Mouse (Mus musculus): Measurements from ENCODE around the gene Kcnv2. TPM values are rescaled to one million over a fixed set of nuclear protein-coding genes. Genes with fewer than 3 reads are reported as not detected.

The Kcnv2 gene
- polyA plus RNA-seq, 1 experiment from 2014 or later = 0.04 TPM

DNA sequence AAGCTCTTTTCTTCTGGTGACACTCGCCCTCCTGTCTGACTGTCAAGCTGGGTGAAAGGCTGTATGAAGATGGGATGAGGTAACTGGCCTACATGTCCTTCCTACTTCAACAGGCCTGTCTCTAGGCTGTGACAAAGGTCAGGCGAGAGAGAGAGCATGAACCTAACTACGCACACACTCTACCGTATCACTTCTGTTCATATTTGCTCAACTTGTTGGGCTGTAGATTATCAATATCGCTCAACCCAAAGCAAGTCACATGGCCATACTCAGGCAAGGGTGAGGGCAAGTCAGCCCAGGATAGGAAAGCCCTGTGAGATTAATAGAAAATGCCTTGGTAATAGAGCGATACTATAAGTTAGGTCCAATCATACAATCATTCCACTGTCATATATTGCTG, 5.2 kb downstream of the Kcnv2 start:
- DNase-seq (ENCODE audit: extremely low spot score, low spot score) = no peak
- H3K36me3 ChIP-seq (replicated peaks) = no peaks in the 10 kb centered on the region
- 90% methylated on average over 6 of the region's 6 CpGs for WGBS

DNA sequence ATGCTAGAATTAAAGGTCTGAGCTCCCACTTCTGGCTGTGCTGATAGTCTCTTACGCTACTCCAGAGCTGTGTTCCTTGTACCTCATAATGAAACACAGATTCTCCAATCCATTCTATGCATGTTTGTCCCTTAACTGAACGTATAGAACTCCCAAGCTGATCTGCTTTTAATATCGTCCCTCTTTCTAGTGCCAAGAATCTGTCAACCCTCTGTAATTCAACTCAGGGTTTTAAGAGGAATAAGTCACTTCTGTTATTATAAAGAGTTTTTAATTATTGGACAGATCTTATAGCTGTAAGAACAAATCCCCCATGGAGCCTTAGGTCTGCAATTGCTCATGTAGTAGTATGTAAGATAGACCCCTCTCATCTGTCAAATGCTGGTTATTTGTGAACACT, 5.8 kb downstream of the Kcnv2 start:
- Histone ChIP-seq H3K9me3 (no peaks in the 10 kb centered on the region), H3K4me3 (no peak overlapping the region), H3K27ac (no peak overlapping the region), H3K27me3 (ENCODE audit: poor library complexity, severe bottlenecking) (no peaks in the 10 kb centered on the region), H3K36me3 (replicated peaks) (no peaks in the 10 kb centered on the region), H3K4me1 (0 out of 2 replicates have a peak, but pooled peaks cover 6% of the 10 kb centered on the region)
- DNase-seq (ENCODE audit: extremely low spot score, low spot score) = no peak
- 80% methylated on average over 3 of the region's 3 CpGs for WGBS

More for the DNA sequence above, 5.2 kb downstream of the Kcnv2 start:
- no peak overlapping the region for H3K27ac ChIP-seq
- no peaks in the 10 kb centered on the region for H3K9me3 ChIP-seq
- no peak overlapping the region for H3K4me3 ChIP-seq
- H3K4me1 ChIP-seq = 0 out of 2 replicates have a peak, but pooled peaks cover 6% of the 10 kb centered on the region
- no peaks in the 10 kb centered on the region for H3K27me3 ChIP-seq (ENCODE audit: poor library complexity, severe bottlenecking)

- DNase-seq (ENCODE audit: extremely low spot score, low spot score) = no peak
- H3K27me3 ChIP-seq (ENCODE audit: poor library complexity, severe bottlenecking) = no peaks in the 10 kb centered on the region
- no peaks in the 10 kb centered on the region for H3K36me3 ChIP-seq (replicated peaks)
- 94% methylated on average over 4 of the region's 4 CpGs for WGBS
- no peaks in the 10 kb centered on the region for H3K9me3 ChIP-seq
- no peak overlapping the region for H3K4me3 ChIP-seq
- H3K4me1 ChIP-seq = 0 out of 2 replicates have a peak, but pooled peaks cover 6% of the 10 kb centered on the region
- no peak overlapping the region for H3K27ac ChIP-seq
Observed at GRCm38 (mm10) chr19:27328644-27329043, 6.3 kb downstream of the Kcnv2 start.

GRCm38 (mm10) chr19:27332207-27332794, 9.9 kb downstream of the Kcnv2 start:
- Histone ChIP-seq H3K4me1 (0 out of 2 replicates have a peak, but pooled peaks cover 6% of the 10 kb centered on the region), H3K27ac (peak overlapping the region; percentile 25; the same call in 1 of the 2 replicates), H3K4me3 (no peak overlapping the region), H3K36me3 (replicated peaks) (no peaks in the 10 kb centered on the region), H3K9me3 (no peaks in the 10 kb centered on the region), H3K27me3 (ENCODE audit: poor library complexity, severe bottlenecking) (no peaks in the 10 kb centered on the region)
- WGBS = 57% methylated on average over 6 of the region's 6 CpGs
- DNase-seq (ENCODE audit: extremely low spot score, low spot score) = no peak

GRCm38 (mm10) chr19:27336126-27336917, 13.9 kb downstream of the Kcnv2 start:
- 84% methylated on average over 4 of the region's 4 CpGs for WGBS
- H3K9me3 ChIP-seq = no peaks in the 10 kb centered on the region
- no peaks in the 10 kb centered on the region for H3K27me3 ChIP-seq (ENCODE audit: poor library complexity, severe bottlenecking)
- no peaks in the 10 kb centered on the region for H3K36me3 ChIP-seq (replicated peaks)
- no peak overlapping the region for H3K4me3 ChIP-seq
- no peak for DNase-seq (ENCODE audit: extremely low spot score, low spot score)
- no peak overlapping the region for H3K27ac ChIP-seq
- H3K4me1 ChIP-seq = 0 out of 2 replicates have a peak, but pooled peaks cover 6% of the 10 kb centered on the region

DNA sequence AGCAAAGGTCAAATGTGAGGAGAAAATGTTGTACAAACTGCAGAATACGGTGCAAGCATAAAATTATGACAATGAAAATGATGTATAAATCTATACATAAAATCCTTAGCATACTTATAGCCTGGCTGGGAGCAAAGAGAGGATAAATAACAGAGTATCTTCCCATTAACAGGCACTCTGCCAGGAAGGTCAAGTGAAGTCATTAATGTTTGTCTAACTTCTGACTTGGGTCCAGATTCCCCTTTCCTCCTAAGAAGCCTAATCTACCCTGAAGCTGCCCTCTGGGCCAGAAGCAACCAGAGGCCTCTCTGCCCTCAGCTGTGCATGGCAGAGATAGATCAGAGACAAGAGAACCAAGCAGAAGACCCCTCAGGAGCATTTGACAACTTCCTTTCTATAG, 24.1 kb downstream of the Kcnv2 start:
- Histone ChIP-seq H3K4me3 (no peak overlapping the region), H3K27me3 (ENCODE audit: poor library complexity, severe bottlenecking) (no peaks in the 10 kb centered on the region), H3K36me3 (replicated peaks) (no peaks in the 10 kb centered on the region), H3K27ac (no peak overlapping the region), H3K9me3 (0 out of 2 replicates have a peak, but pooled peaks cover 3% of the 10 kb centered on the region), H3K4me1 (no peaks in the 10 kb centered on the region)
- WGBS = 90% methylated on average over 1 of the region's 1 CpGs
- no peak for DNase-seq (ENCODE audit: extremely low spot score, low spot score)

DNA sequence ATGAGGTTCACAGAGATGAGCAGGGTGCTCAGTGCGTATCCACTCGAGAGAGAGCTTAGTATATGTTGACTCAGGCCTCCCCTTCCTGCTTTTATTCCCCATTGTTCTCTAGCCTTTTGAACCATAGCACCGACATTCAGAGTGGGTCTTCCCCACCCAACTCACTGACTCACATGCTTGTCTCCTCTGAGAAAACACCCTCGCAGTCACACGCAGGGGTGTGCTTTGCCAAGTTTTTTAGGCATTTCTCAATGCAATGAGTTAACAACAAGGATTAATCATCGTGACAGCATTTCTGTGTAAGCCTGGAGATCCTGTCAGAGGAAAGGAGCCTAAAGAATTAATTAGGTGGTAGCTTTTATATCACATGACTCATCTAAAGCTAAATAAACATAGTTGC, 29.3 kb downstream of the Kcnv2 start:
- DNase-seq (ENCODE audit: extremely low spot score, low spot score) = no peak
- Histone ChIP-seq H3K27ac (no peak overlapping the region), H3K27me3 (ENCODE audit: poor library complexity, severe bottlenecking) (no peaks in the 10 kb centered on the region), H3K4me3 (no peak overlapping the region), H3K4me1 (no peaks in the 10 kb centered on the region), H3K36me3 (replicated peaks) (no peaks in the 10 kb centered on the region), H3K9me3 (no peaks in the 10 kb centered on the region)
- WGBS = 84% methylated on average over 6 of the region's 6 CpGs

DNA sequence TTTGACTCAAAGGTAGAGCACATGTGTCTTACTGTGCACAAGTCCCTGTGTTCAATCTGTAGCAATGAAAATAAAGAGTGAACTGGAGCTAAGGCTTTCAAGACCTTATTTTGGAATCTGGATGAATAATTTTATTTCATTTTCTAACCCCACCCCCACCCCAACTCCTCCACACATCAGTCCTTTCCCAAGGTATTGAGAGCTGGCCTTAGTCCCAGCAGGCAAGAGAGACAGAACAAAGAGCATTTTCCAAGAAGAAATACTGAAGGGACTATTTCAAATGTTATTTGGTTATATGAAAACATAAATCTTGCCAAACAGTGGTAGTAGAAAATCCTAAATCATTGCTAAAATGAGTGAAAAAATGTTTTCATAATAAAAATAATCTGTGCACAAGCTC, 38.0 kb downstream of the Kcnv2 start:
- no peak for DNase-seq (ENCODE audit: extremely low spot score, low spot score)

GRCm38 (mm10) chr19:27363891-27364290, 41.5 kb downstream of the Kcnv2 start:
- DNase-seq (ENCODE audit: extremely low spot score, low spot score) = no peak
- H3K27ac ChIP-seq = peak overlapping the region; percentile 79
- WGBS = 80% methylated on average over 4 of the region's 4 CpGs

More for the DNA sequence above, 38.0 kb downstream of the Kcnv2 start:
- no peaks in the 10 kb centered on the region for H3K27me3 ChIP-seq (ENCODE audit: poor library complexity, severe bottlenecking)
- H3K36me3 ChIP-seq (replicated peaks) = no peaks in the 10 kb centered on the region
- no peak overlapping the region for H3K4me3 ChIP-seq
- peaks cover 21% of the 10 kb centered on the region for H3K4me1 ChIP-seq
- no peaks in the 10 kb centered on the region for H3K9me3 ChIP-seq
- H3K27ac ChIP-seq = no peak overlapping the region

GRCm38 (mm10) chr19:27364521-27364931, 42.1 kb downstream of the Kcnv2 start:
- Histone ChIP-seq H3K27me3 (ENCODE audit: poor library complexity, severe bottlenecking) (no peaks in the 10 kb centered on the region), H3K4me1 (peaks cover 22% of the 10 kb centered on the region), H3K4me3 (no peak overlapping the region; the same call in 1 of the 2 replicates), H3K9me3 (no peaks in the 10 kb centered on the region), H3K27ac (peak overlapping the region; percentile 79), H3K36me3 (replicated peaks) (no peaks in the 10 kb centered on the region)
- DNase-seq (ENCODE audit: extremely low spot score, low spot score) = peak; percentile 36
- 41% methylated on average over 8 of the region's 8 CpGs for WGBS

More at GRCm38 (mm10) chr19:27363891-27364290, 41.5 kb downstream of the Kcnv2 start:
- Histone ChIP-seq H3K4me1 (peaks cover 22% of the 10 kb centered on the region), H3K4me3 (no peak overlapping the region), H3K27me3 (ENCODE audit: poor library complexity, severe bottlenecking) (no peaks in the 10 kb centered on the region), H3K36me3 (replicated peaks) (no peaks in the 10 kb centered on the region), H3K9me3 (no peaks in the 10 kb centered on the region)

- peak overlapping the region; percentile 5 for H3K27ac ChIP-seq
Observed at GRCm38 (mm10) chr19:27366113-27366746, 43.8 kb downstream of the Kcnv2 start.

GRCm38 (mm10) chr19:27369461-27370135, 47.2 kb downstream of the Kcnv2 start:
- peaks cover 9% of the 10 kb centered on the region for H3K4me1 ChIP-seq
- DNase-seq (ENCODE audit: extremely low spot score, low spot score) = no peak
- 92% methylated on average over 3 of the region's 3 CpGs for WGBS

More at GRCm38 (mm10) chr19:27366113-27366746, 43.8 kb downstream of the Kcnv2 start:
- H3K27me3 ChIP-seq (ENCODE audit: poor library complexity, severe bottlenecking) = no peaks in the 10 kb centered on the region
- no peak overlapping the region for H3K4me3 ChIP-seq
- peaks cover 17% of the 10 kb centered on the region for H3K4me1 ChIP-seq
- H3K36me3 ChIP-seq (replicated peaks) = no peaks in the 10 kb centered on the region
- no peak for DNase-seq (ENCODE audit: extremely low spot score, low spot score)
- WGBS = 87% methylated on average over 10 of the region's 10 CpGs
- no peaks in the 10 kb centered on the region for H3K9me3 ChIP-seq

More at GRCm38 (mm10) chr19:27369461-27370135, 47.2 kb downstream of the Kcnv2 start:
- H3K27me3 ChIP-seq (ENCODE audit: poor library complexity, severe bottlenecking) = no peaks in the 10 kb centered on the region
- H3K27ac ChIP-seq = no peak overlapping the region
- H3K36me3 ChIP-seq (replicated peaks) = no peaks in the 10 kb centered on the region
- H3K4me3 ChIP-seq = no peak overlapping the region
- H3K9me3 ChIP-seq = no peaks in the 10 kb centered on the region
